Mouse (Mus musculus) testis, adult 2 months (tissue): Measurements from ENCODE around the gene Eps8.

Source experiments
- CTCF ChIP-seq: fragments of 200-500 bp; IDR thresholded peaks from 2 replicates; pipeline ENCODE4 v1.5.1; 2012; ENCODE audit warnings: low read depth, mild to moderate bottlenecking, inconsistent platforms, low read length, moderate library complexity; ENCODE audit not compliant: control insufficient read depth, insufficient read depth, insufficient replicate concordance
- POLR2A ChIP-seq: fragments of 200-500 bp; IDR thresholded peaks from 2 replicates; pipeline ENCODE4 v1.6.1; 2012; ENCODE audit warnings: low read depth, mild to moderate bottlenecking, inconsistent platforms, low read length, moderate library complexity; ENCODE audit not compliant: control insufficient read depth

- TF ChIP-seq CTCF: no peak
- TF ChIP-seq POLR2A: no peak
These were observed 150.6 kb downstream of the Eps8 start for GRCm38 (mm10) chr6:137504052-137504451.
